Comparison of ENCODE assay signal across 23 mouse cellular contexts in the genomic region with DNA sequence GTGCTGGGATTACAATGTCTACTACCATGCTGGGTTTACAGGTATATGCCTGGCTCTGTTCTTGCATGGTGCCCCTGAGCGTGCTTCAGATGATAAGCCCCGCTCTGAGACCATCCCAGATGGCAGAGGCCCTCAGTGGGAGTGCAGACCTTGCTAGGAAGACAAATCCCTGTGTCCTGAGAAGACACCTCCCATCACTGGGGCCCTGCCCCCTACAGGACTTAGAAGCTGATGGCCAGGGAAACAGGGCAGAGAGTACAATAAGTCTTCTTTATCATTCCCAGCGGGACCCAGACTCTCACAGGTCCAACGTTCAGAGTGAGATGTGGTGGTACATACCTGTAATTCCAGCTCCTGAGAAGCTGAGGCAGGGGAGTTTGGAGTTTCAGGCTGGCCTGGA. TPM values are rescaled to one million over a fixed set of nuclear protein-coding genes. Genes with fewer than 3 reads are reported as not detected.
DNase-seq lines count a peak whose midpoint lies in the region; ATAC-seq and TF ChIP-seq lines count a peak whose summit lies in the region.
"Had no signal": no experiment of that assay in that cellular context is flagged by ENCODE, and none has a peak within 500 bp of the region (broad histone marks: within the 10 kb centered on the region; RNA-seq: fewer than 3 reads in every experiment).

No protein-coding gene starts in this region.

- intact Hi-C loops in heart, postnatal 14 days (cut with DNase I): no loop called here

- H3K27ac ChIP-seq in heart, embryonic 10.5 days: peak overlapping the region; percentile 53; the same call in 1 of the 2 replicates
- peak overlapping the region; percentile 45 for H3K27ac ChIP-seq in intestine, embryonic 14.5 days (ENCODE audit: low read depth)
- H3K27ac ChIP-seq in liver, embryonic 15.5 days (replicated peaks): no peak overlapping the region
- H3K27ac ChIP-seq: embryonic facial prominence, embryonic 12.5 days; forebrain, embryonic 12.5 days; hindbrain, embryonic 14.5 days had no signal

- H3K36me3 ChIP-seq in heart, embryonic 10.5 days: no peaks in the 10 kb centered on the region
- no peaks in the 10 kb centered on the region for H3K36me3 ChIP-seq in E14TG2a.4 (ENCODE audit: insufficient read depth, low read length)
- no peaks in the 10 kb centered on the region for H3K36me3 ChIP-seq in intestine, embryonic 14.5 days (ENCODE audit: control insufficient read depth, insufficient read depth, low read length)
- no peaks in the 10 kb centered on the region for H3K36me3 ChIP-seq in liver, embryonic 15.5 days (replicated peaks)
- H3K36me3 ChIP-seq: embryonic facial prominence, embryonic 12.5 days; forebrain, embryonic 12.5 days had no signal

- no peaks in the 10 kb centered on the region for H3K9me3 ChIP-seq in heart, embryonic 10.5 days
- H3K9me3 ChIP-seq in E14TG2a.4 (ENCODE audit: low read length): no peaks in the 10 kb centered on the region
- no peaks in the 10 kb centered on the region for H3K9me3 ChIP-seq in intestine, embryonic 14.5 days (ENCODE audit: control insufficient read depth, low read length)
- H3K9me3 ChIP-seq in liver, embryonic 15.5 days (replicated peaks): no peaks in the 10 kb centered on the region
- H3K9me3 ChIP-seq: embryonic facial prominence, embryonic 12.5 days; forebrain, embryonic 12.5 days had no signal

- DNase-seq in heart, embryonic 10.5 days (ENCODE audit: low spot score): no peak
- DNase-seq in heart, postnatal 14 days: no peak
- DNase-seq in intestine, embryonic 14.5 days (ENCODE audit: low spot score): no peak
- no peak for DNase-seq in adrenal gland, adult 18-20 months (ENCODE audit: low spot score in 2 of 2)
- DNase-seq in cerebellum, postnatal 10 days: no peak
- DNase-seq: adrenal gland, postnatal 14 days; cerebellum, adult 8-10 months; kidney, postnatal 25 days; layer of hippocampus, adult 9-11 months; lung, postnatal 14 days had no signal

- H3K9ac ChIP-seq in intestine, embryonic 14.5 days (ENCODE audit: low read length): no peak overlapping the region
- H3K9ac ChIP-seq in liver, embryonic 15.5 days: no peak overlapping the region
- H3K9ac ChIP-seq: embryonic facial prominence, embryonic 12.5 days; forebrain, embryonic 12.5 days; hindbrain, embryonic 14.5 days had no signal

- H3K27me3 ChIP-seq in heart, embryonic 10.5 days (ENCODE audit: insufficient read depth, poor library complexity, severe bottlenecking): peaks cover 62% of the 10 kb centered on the region
- H3K27me3 ChIP-seq in E14TG2a.4 (ENCODE audit: insufficient read depth, low read length): 0 out of 2 replicates have a peak, but pooled peaks cover 2% of the 10 kb centered on the region
- no peaks in the 10 kb centered on the region for H3K27me3 ChIP-seq in intestine, embryonic 14.5 days (replicated peaks; ENCODE audit: control insufficient read depth, insufficient read depth, low read length)
- no peaks in the 10 kb centered on the region for H3K27me3 ChIP-seq in liver, embryonic 15.5 days
- H3K27me3 ChIP-seq: embryonic facial prominence, embryonic 12.5 days; forebrain, embryonic 12.5 days had no signal

- 24% methylated on average over 4 of the region's 4 CpGs for WGBS in heart, embryonic 10.5 days
- 51% methylated on average over 4 of the region's 4 CpGs for WGBS in intestine, embryonic 14.5 days
- WGBS in liver, embryonic 15.5 days (ENCODE audit: insufficient replicate concordance): 45% methylated on average over 4 of the region's 4 CpGs

- H3K4me2 ChIP-seq in intestine, embryonic 14.5 days (ENCODE audit: low read length): no peak overlapping the region
- peak overlapping the region; percentile 39 for H3K4me2 ChIP-seq in liver, embryonic 15.5 days
- H3K4me2 ChIP-seq: embryonic facial prominence, embryonic 12.5 days; forebrain, embryonic 12.5 days; hindbrain, embryonic 14.5 days had no signal

- H3K4me3 ChIP-seq in heart, embryonic 10.5 days: no peak overlapping the region
- peak overlapping the region; percentile 32; the same call in 1 of the 2 replicates for H3K4me3 ChIP-seq in E14TG2a.4 (replicated peaks; ENCODE audit: low read length)
- no peak overlapping the region for H3K4me3 ChIP-seq in intestine, embryonic 14.5 days (ENCODE audit: low read depth, low read length)
- H3K4me3 ChIP-seq in liver, embryonic 15.5 days (replicated peaks): no peak overlapping the region
- H3K4me3 ChIP-seq: embryonic facial prominence, embryonic 12.5 days; forebrain, embryonic 12.5 days; myocyte had no signal

- no peak for ATAC-seq in intestine, embryonic 14.5 days (replicated peaks; ENCODE audit: low FRiP score, low TSS enrichment, low read depth)
- 0 out of 2 replicates have a peak, but pooled peaks have one; percentile 25 for ATAC-seq in liver, embryonic 15.5 days (ENCODE audit: insufficient read depth)
- no peak for ATAC-seq in erythroid progenitor cell, adult 5-6 weeks (replicated peaks; ENCODE audit: low FRiP score, poor library complexity, severe bottlenecking)

- peaks cover 18% of the 10 kb centered on the region for H3K4me1 ChIP-seq in heart, embryonic 10.5 days
- peaks cover 82% of the 10 kb centered on the region for H3K4me1 ChIP-seq in E14TG2a.4 (replicated peaks; ENCODE audit: low read depth, low read length)
- H3K4me1 ChIP-seq in intestine, embryonic 14.5 days (replicated peaks; ENCODE audit: control insufficient read depth, insufficient read depth, low read length): no peaks in the 10 kb centered on the region
- H3K4me1 ChIP-seq in liver, embryonic 15.5 days (replicated peaks): peaks cover 31% of the 10 kb centered on the region

- no peak for TF ChIP-seq CTCF in E14TG2a.4 (conservative IDR thresholded peaks at IDR 0.05; ENCODE audit: low read length)

RNA-seq across cellular contexts. Expression of a gene that starts 37.8 kb away (rescaled TPM):
- polyA plus RNA-seq in heart, embryonic 10.5 days (2016; fragmentation: Nextera tagmentation; extraction: Ambion mirVana): not detected in 2 replicates
- under 1 TPM; 0.32 to 0.48 TPM for total RNA-seq in heart, postnatal 14 days (2021)
- 0.35 and 0.50 TPM in 2 replicates for polyA plus RNA-seq in intestine, embryonic 14.5 days (2014; fragmentation: Nextera tagmentation; extraction: Ambion mirVana)
- polyA plus RNA-seq in liver, embryonic 15.5 days (2015; fragmentation: Nextera tagmentation; extraction: Ambion mirVana): not detected in 2 replicates
- total RNA-seq in adrenal gland, adult 18-20 months (2021): 1 to 10 TPM in 1 of 2 experiments, under 1 TPM in 1; 0.86 to 1.6 TPM
- total RNA-seq in erythroid progenitor cell, adult 5-6 weeks (2015; ENCODE audit: low replicate concordance): not detected in 2 replicates
- not detected in 2 replicates for total RNA-seq in erythroid progenitor cell, adult 5-6 weeks (2017; ENCODE audit: low replicate concordance)
- total RNA-seq: ES-E14; granulocyte monocyte progenitor cell, adult 5-6 weeks; megakaryocyte-erythroid progenitor cell, adult 5-6 weeks had no signal
- polyA plus RNA-seq: embryonic facial prominence, embryonic 12.5 days; forebrain, embryonic 12.5 days; heart, embryonic 16.5 days; testis, adult 2 months had no signal

RNA-seq across cellular contexts. Expression of a gene that starts 53.1 kb away (rescaled TPM):
- 1.2 and 2.8 TPM in 2 replicates for polyA plus RNA-seq in heart, embryonic 10.5 days (2016; fragmentation: Nextera tagmentation; extraction: Ambion mirVana)
- total RNA-seq in heart, postnatal 14 days (2021): under 1 TPM in 1 of 2 experiments, not detected in 1; 0.26 TPM
- polyA plus RNA-seq in intestine, embryonic 14.5 days (2014; fragmentation: Nextera tagmentation; extraction: Ambion mirVana): 160 and 169 TPM in 2 replicates
- polyA plus RNA-seq in liver, embryonic 15.5 days (2015; fragmentation: Nextera tagmentation; extraction: Ambion mirVana): 1.0 and 1.4 TPM in 2 replicates
- under 1 TPM in 1 of 2 experiments, not detected in 1; 0.19 TPM for total RNA-seq in adrenal gland, adult 18-20 months (2021)
- total RNA-seq in erythroid progenitor cell, adult 5-6 weeks (2015; ENCODE audit: low replicate concordance): not detected in 2 replicates
- total RNA-seq in erythroid progenitor cell, adult 5-6 weeks (2017; ENCODE audit: low replicate concordance): not detected in 2 replicates
- total RNA-seq: granulocyte monocyte progenitor cell, adult 5-6 weeks; left cerebral cortex, postnatal 10 days; megakaryocyte-erythroid progenitor cell, adult 5-6 weeks had no signal
- polyA plus RNA-seq: testis, adult 2 months had no signal

RNA-seq across cellular contexts. Expression of a gene that starts 58.6 kb away (rescaled TPM):
- polyA plus RNA-seq in heart, embryonic 10.5 days (2016; fragmentation: Nextera tagmentation; extraction: Ambion mirVana): 28.0 and 36.5 TPM in 2 replicates
- 10 to 100 TPM; 25.7 to 28.0 TPM for total RNA-seq in heart, postnatal 14 days (2021)
- polyA plus RNA-seq in intestine, embryonic 14.5 days (2014; fragmentation: Nextera tagmentation; extraction: Ambion mirVana): 54.2 and 55.1 TPM in 2 replicates
- 11.2 and 12.4 TPM in 2 replicates for polyA plus RNA-seq in liver, embryonic 15.5 days (2015; fragmentation: Nextera tagmentation; extraction: Ambion mirVana)
- total RNA-seq in adrenal gland, adult 18-20 months (2021): 10 to 100 TPM; 54.1 to 54.7 TPM
- total RNA-seq in erythroid progenitor cell, adult 5-6 weeks (2015; ENCODE audit: low replicate concordance): 19.3 and 21.3 TPM in 2 replicates
- total RNA-seq in erythroid progenitor cell, adult 5-6 weeks (2017; ENCODE audit: low replicate concordance): 12.3 and 17.8 TPM in 2 replicates
